Mouse (Mus musculus) liver, embryonic 14.5 days (tissue): ENCODE results near the gene Olfr132. TPM values are rescaled to one million over a fixed set of nuclear protein-coding genes. Genes with fewer than 3 reads are reported as not detected.

Experiments used
- ATAC-seq: fragments of 200-750 bp; cut with Nextera tagmentation; 2 replicates; pipeline ENCODE4 v1.8.0; 2017; ENCODE audit warnings: moderate number of reproducible peaks, mild to moderate bottlenecking, moderate library complexity; ENCODE audit not compliant: insufficient read depth
- DNase-seq, 3 experiments: peaks; one replicate each; pipeline ENCODE4 v3.0.0-alpha.2; 2012 to 2013; ENCODE audit warnings: low read depth in 3 of 3, low spot score in 3 of 3
- H3K27ac ChIP-seq: fragments of 300-500 bp; sonication (generic); 2 replicates; pipeline ENCODE4 v1.5.1; 2014; ENCODE audit warnings: moderate library complexity, mild to moderate bottlenecking, control low read depth, inconsistent platforms
- H3K27me3 ChIP-seq: fragments of 300-500 bp; sonication (generic); 2 replicates; pipeline ENCODE4 v1.6.1; 2014; ENCODE audit warnings: mild to moderate bottlenecking, low read length, moderate library complexity; ENCODE audit not compliant: control insufficient read depth, insufficient read depth
- H3K36me3 ChIP-seq: fragments of 300-500 bp; sonication (generic); replicated peaks from 2 replicates; pipeline ENCODE4 v1.6.1; 2014; ENCODE audit warnings: low read depth; ENCODE audit not compliant: control insufficient read depth, insufficient read depth
- H3K4me1 ChIP-seq, 2 experiments: fragments of 200-500 bp in 1 of 2; fragments of 300-500 bp in 1 of 2; sonication (generic) in 1 of 2; replicated peaks; 2 replicates each; pipeline ENCODE4 v1.6.1; 2012 to 2014; ENCODE audit warnings: antibody characterized with exemption in 1 of 2, inconsistent platforms in 1 of 2, low read length in 1 of 2; ENCODE audit not compliant: control insufficient read depth in 2 of 2, insufficient read depth in 2 of 2
- H3K4me2 ChIP-seq: fragments of 300-500 bp; sonication (generic); 2 replicates; pipeline ENCODE4 v1.6.1; 2014; ENCODE audit warnings: low read depth, mild to moderate bottlenecking, control low read depth, moderate library complexity
- H3K4me3 ChIP-seq, 2 experiments: fragments of 200-500 bp in 1 of 2; fragments of 300-500 bp in 1 of 2; sonication (generic) in 1 of 2; 2 replicates each; pipeline ENCODE4 v1.5.1; 2012 to 2014; ENCODE audit warnings: low read depth in 2 of 2, low read length in 2 of 2, mild to moderate bottlenecking in 2 of 2, control low read depth in 1 of 2, inconsistent platforms in 1 of 2, moderate library complexity in 1 of 2; ENCODE audit not compliant: insufficient read depth in 1 of 2
- H3K9ac ChIP-seq: fragments of 300-500 bp; sonication (generic); replicated peaks from 2 replicates; pipeline ENCODE4 v1.6.1; 2014; ENCODE audit warnings: mild to moderate bottlenecking, control low read depth, moderate library complexity
- H3K9me3 ChIP-seq: fragments of 300-500 bp; sonication (generic); 2 replicates; pipeline ENCODE4 v1.6.1; 2016; ENCODE audit warnings: low read length, mixed read lengths; ENCODE audit not compliant: control insufficient read depth
- CTCF ChIP-seq: IDR thresholded peaks from 2 replicates; pipeline ENCODE4 v1.5.1; 2016; ENCODE audit warnings: antibody characterized with exemption, low read depth, control low read depth
- EP300 ChIP-seq: IDR thresholded peaks from 2 replicates; pipeline ENCODE4 v1.6.1; 2016; ENCODE audit warnings: antibody characterized with exemption, low read depth
- WGBS: fragments of 180-500 bp; shearing (Covaris S2); extraction: QIAGEN DNeasy Blood & Tissue Kit; methylation state at CpG from one replicate; pipeline ENCODE4 v1.1.7; 2014; ENCODE audit not compliant: insufficient replicate concordance; 5-methylcytosine and 5-hydroxymethylcytosine counted together
- polyA plus RNA-seq, 2 experiments: library from polyadenylated mRNA; depleted of rRNA in 1 of 2; stranded (reverse) in 1 of 2; unstranded in 1 of 2; fragments of >200 nt; fragmentation: Nextera tagmentation in 1 of 2; extraction: Ambion mirVana in 1 of 2; gene quantifications; 2 replicates each; pipeline versions ENCODE4 v1.2.1 to v1.2.3; 2012 to 2014

Gene Olfr132
- polyA plus RNA-seq, 2 experiments: not detected

- Histone ChIP-seq H3K4me1 (no peaks in the 10 kb centered on the region), H3K36me3 (no peaks in the 10 kb centered on the region), H3K4me2 (no peak within 1 kb of the TSS), H3K9me3 (no peaks in the 10 kb centered on the region), H3K9ac (no peak within 1 kb of the TSS), H3K27ac (no peak within 1 kb of the TSS), H3K4me3 (no peak within 1 kb of the TSS), H3K27me3 (no peaks in the 10 kb centered on the region)
- DNase-seq: no peak
- TF ChIP-seq CTCF: no peak
- no peak for TF ChIP-seq EP300
- no peak for ATAC-seq
These were observed 45.7 kb downstream of the Olfr132 start, which contains the start of gene Olfr131 for GRCm38 (mm10) chr17:38088593-38088992. Olfr131 (minus strand) TSS chr17:38088693.

DNA sequence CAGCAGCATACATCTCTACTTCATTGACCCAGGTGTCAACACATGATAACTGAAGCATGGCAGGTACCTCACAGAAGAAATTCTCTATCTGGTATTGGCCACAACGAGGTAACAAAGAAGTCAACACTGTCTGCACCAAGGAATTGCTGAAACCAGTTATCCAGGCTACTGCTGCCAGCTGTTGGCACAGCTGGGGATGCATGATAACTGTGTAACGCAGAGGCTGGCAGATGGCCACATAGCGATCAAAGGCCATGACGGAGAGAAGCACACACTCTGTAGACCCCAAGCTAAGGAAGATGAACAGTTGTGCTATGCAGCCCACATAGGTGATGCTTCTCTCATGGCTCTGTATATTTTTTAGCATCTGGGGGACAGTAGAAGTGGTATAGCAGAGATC lies 52.0 kb downstream of the Olfr132 start:
- H3K4me1 ChIP-seq: no peaks in the 10 kb centered on the region
- DNase-seq (no peak), ATAC-seq (no peak)
- no peak overlapping the region for H3K27ac ChIP-seq
- H3K9me3 ChIP-seq: no peaks in the 10 kb centered on the region
- WGBS: 63% methylated on average over 4 of the region's 4 CpGs
- no peak overlapping the region for H3K4me2 ChIP-seq
- no peak overlapping the region for H3K4me3 ChIP-seq
- H3K27me3 ChIP-seq: no peaks in the 10 kb centered on the region
- TF ChIP-seq EP300 (no peak), CTCF (no peak)
- no peaks in the 10 kb centered on the region for H3K36me3 ChIP-seq
- H3K9ac ChIP-seq: no peak overlapping the region

Other genes starting within 250 kb of the Olfr132 start
- not detected in 2 replicates for gene Olfr127, start 234.1 kb downstream of the Olfr132 start, polyA plus RNA-seq (2012; rRNA removed)
- not detected in 2 replicates for gene Olfr127, start 234.1 kb downstream of the Olfr132 start, polyA plus RNA-seq (2014; fragmentation: Nextera tagmentation; extraction: Ambion mirVana)
- gene Olfr128, start 214.0 kb downstream of the Olfr132 start, polyA plus RNA-seq (2012; rRNA removed): not detected in 2 replicates
- gene Olfr128, start 214.0 kb downstream of the Olfr132 start, polyA plus RNA-seq (2014; fragmentation: Nextera tagmentation; extraction: Ambion mirVana): not detected in 2 replicates
- not detected in 2 replicates for gene Olfr761, start 181.4 kb downstream of the Olfr132 start, polyA plus RNA-seq (2012; rRNA removed)
- gene Olfr761, start 181.4 kb downstream of the Olfr132 start, polyA plus RNA-seq (2014; fragmentation: Nextera tagmentation; extraction: Ambion mirVana): not detected in 2 replicates
- gene Olfr129, start 74.4 kb downstream of the Olfr132 start, polyA plus RNA-seq (2012; rRNA removed): not detected in 2 replicates
- not detected in 2 replicates for gene Olfr129, start 74.4 kb downstream of the Olfr132 start, polyA plus RNA-seq (2014; fragmentation: Nextera tagmentation; extraction: Ambion mirVana)
- not detected in 2 replicates for gene Olfr130, start 70.6 kb downstream of the Olfr132 start, polyA plus RNA-seq (2012; rRNA removed)
- gene Olfr130, start 70.6 kb downstream of the Olfr132 start, polyA plus RNA-seq (2014; fragmentation: Nextera tagmentation; extraction: Ambion mirVana): not detected in 2 replicates
- gene Olfr131, start 45.8 kb downstream of the Olfr132 start, polyA plus RNA-seq (2012; rRNA removed): not detected in 2 replicates
- gene Olfr131, start 45.8 kb downstream of the Olfr132 start, polyA plus RNA-seq (2014; fragmentation: Nextera tagmentation; extraction: Ambion mirVana): not detected in 2 replicates
- not detected in 2 replicates for gene Olfr133, start 10.8 kb upstream of the Olfr132 start, polyA plus RNA-seq (2012; rRNA removed)
- gene Olfr133, start 10.8 kb upstream of the Olfr132 start, polyA plus RNA-seq (2014; fragmentation: Nextera tagmentation; extraction: Ambion mirVana): not detected in 2 replicates
- gene Olfr134, start 36.9 kb upstream of the Olfr132 start, polyA plus RNA-seq (2012; rRNA removed): not detected in 2 replicates
- gene Olfr134, start 36.9 kb upstream of the Olfr132 start, polyA plus RNA-seq (2014; fragmentation: Nextera tagmentation; extraction: Ambion mirVana): not detected in 2 replicates
- gene Olfr135, start 69.8 kb upstream of the Olfr132 start, polyA plus RNA-seq (2012; rRNA removed): not detected in 2 replicates
- gene Olfr135, start 69.8 kb upstream of the Olfr132 start, polyA plus RNA-seq (2014; fragmentation: Nextera tagmentation; extraction: Ambion mirVana): not detected in 2 replicates
- not detected in 2 replicates for gene Olfr138, start 126.5 kb upstream of the Olfr132 start, polyA plus RNA-seq (2012; rRNA removed)
- not detected in 2 replicates for gene Olfr138, start 126.5 kb upstream of the Olfr132 start, polyA plus RNA-seq (2014; fragmentation: Nextera tagmentation; extraction: Ambion mirVana)
- not detected in 2 replicates for gene Olfr137, start 173.0 kb upstream of the Olfr132 start, polyA plus RNA-seq (2012; rRNA removed)
- gene Olfr137, start 173.0 kb upstream of the Olfr132 start, polyA plus RNA-seq (2014; fragmentation: Nextera tagmentation; extraction: Ambion mirVana): not detected in 2 replicates
- not detected in 2 replicates for gene Olfr136, start 195.3 kb upstream of the Olfr132 start, polyA plus RNA-seq (2012; rRNA removed)
- gene Olfr136, start 195.3 kb upstream of the Olfr132 start, polyA plus RNA-seq (2014; fragmentation: Nextera tagmentation; extraction: Ambion mirVana): not detected in 2 replicates